Mouse (Mus musculus) embryonic fibroblast, embryonic 13.5 days (primary cell): ENCODE results near the gene Camta1.

Experiments
- CTCF ChIP-seq: IDR thresholded peaks from 2 replicates; pipeline ENCODE4 v1.5.1; 2011; ENCODE audit warnings: mild to moderate bottlenecking, control low read depth, low read length, moderate library complexity, borderline replicate concordance; ENCODE audit not compliant: insufficient read depth
- POLR2A ChIP-seq: IDR thresholded peaks from 2 replicates; pipeline ENCODE4 v1.6.1; 2011; ENCODE audit warnings: low read depth, mild to moderate bottlenecking, control low read depth, low read length, moderate library complexity

DNA sequence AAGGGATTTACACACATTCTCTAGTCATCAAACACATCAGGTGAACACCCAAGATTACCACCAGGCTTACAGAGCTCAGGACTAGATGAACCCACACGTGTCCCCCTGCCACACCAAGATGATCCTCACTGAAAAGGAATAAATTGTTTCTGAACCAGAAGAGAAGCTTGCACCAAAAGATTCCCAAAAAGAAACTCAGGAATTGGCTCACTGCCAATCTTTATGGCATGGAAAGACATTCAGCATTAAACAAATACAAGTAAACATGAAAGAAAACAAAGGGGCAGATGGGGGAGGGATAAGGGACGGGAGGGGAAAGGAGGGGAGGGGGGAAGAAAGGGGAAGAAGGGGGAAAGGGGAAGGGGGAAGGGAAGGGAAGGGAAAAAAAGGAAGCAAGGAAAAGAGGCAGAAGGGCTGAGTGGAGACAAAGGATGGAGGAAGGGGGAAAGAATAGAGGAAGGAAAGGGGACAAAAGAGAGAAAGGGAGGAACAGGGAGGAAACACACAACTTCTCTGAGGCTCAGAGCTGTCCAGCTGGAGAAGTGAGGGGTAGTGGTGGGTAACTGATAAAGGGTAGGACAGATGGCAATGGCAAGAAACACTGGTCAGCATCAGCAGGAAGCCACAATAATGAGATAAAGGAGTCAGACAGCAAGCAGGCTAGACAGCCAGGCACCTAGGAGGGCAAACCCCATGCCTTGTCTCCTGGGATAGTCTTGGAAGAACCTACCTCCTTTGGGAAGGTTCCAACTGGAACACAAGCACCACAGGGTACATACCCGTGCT is 43.5 kb downstream of the Camta1 start:
- TF ChIP-seq POLR2A (no peak), CTCF (no peak)
